Mouse (Mus musculus) adrenal gland, postnatal 25 days (tissue): ENCODE measurements around the gene Lhpp. TPM values are rescaled to one million over a fixed set of nuclear protein-coding genes. Genes with fewer than 3 reads are reported as not detected.
"Not testable (repeated sequence)": the region's sequence is repeated elsewhere in the genome, so short reads cannot be mapped to it uniquely, and the experiment has no call there.

Source experiments
- DNase-seq: peaks from one replicate; pipeline ENCODE4 v3.0.0; 2021; ENCODE audit warnings: mixed read lengths
- total RNA-seq: library from RNA; stranded (reverse); gene quantifications from 2 replicates; pipeline ENCODE4 v1.2.3, GENCODE M21; 2021

Gene Lhpp
- total RNA-seq, 1 experiment from 2014 or later, result 32.1 TPM

DNA sequence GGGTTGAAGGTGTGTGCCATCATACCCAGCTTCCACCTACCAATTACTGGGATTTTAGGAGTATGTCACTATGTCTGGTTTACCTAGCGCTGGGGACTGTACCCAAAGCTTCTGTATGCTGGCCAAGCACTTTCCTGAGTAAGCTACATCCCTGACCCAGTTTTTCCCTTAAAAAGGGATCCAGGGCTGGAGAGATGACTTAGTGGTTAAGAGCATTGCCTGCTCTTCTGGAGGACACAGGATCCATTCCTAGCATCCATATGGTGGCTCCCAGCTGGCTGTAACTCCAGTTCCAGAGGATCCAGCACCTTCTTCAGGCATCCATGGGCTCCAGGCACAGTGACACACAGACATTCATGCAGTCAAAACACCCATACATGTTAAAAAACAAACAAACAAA lies 36.1 kb downstream of the Lhpp start:
- no peak for DNase-seq

DNA sequence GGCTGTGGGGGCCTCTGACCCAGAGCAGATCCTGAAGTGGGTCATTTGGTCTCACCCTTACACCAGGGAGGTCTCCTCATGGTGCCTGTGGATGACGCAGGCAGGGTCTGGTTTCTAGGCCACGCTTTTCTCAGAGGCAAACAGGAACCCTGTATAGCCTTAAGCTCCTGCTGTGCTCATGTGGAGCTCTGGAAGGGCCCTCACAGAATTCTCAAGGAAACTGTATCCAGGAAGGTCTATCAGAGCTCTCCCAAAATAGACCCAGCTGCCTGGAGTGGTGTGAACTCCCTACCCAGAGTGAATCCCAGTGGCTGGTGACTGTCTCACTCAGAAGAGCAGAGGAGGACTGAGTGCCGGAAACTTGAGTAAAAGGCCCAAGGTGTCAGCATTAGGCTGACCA lies 44.0 kb downstream of the Lhpp start:
- no peak for DNase-seq

DNA sequence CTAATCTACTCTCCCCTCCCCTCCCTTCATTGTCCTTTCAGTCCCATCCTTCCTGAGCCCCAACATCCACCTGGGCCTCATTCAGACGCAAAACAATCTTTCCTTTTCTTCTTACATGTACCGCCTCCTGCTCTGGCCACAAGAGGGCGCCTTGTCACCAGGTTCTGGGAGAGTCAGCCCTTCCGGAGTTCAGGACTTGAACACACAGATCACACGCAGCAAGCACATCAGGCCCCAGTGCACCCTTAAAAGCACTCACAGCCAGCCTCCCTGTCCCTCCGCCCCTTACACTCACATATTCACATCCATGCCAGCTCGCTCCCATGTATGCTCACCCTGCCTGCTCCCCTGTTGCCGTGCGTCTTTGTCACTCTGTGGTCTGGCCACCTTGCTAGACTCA lies 45.6 kb downstream of the Lhpp start:
- DNase-seq, result peak; percentile 91

DNA sequence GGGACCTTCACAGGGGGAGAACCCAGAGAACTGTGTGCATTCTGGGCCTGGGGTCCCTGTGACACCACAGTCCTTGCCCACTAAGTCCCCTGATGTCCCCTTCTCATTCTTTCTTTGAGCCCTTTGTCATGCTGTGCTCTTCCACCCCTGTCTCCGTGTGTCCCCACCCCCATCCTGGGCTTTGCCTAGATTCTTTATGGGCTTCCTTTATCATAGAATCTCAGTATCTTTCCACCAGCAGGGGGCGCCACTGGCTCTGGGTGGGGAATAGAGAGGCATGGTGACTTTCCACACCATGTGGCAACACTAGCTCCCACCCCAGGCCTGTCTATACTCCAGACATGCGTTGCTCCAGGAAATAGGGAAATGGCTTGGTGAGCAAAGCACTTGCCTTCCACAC lies 46.1 kb downstream of the Lhpp start:
- DNase-seq, result peak; percentile 95

DNA sequence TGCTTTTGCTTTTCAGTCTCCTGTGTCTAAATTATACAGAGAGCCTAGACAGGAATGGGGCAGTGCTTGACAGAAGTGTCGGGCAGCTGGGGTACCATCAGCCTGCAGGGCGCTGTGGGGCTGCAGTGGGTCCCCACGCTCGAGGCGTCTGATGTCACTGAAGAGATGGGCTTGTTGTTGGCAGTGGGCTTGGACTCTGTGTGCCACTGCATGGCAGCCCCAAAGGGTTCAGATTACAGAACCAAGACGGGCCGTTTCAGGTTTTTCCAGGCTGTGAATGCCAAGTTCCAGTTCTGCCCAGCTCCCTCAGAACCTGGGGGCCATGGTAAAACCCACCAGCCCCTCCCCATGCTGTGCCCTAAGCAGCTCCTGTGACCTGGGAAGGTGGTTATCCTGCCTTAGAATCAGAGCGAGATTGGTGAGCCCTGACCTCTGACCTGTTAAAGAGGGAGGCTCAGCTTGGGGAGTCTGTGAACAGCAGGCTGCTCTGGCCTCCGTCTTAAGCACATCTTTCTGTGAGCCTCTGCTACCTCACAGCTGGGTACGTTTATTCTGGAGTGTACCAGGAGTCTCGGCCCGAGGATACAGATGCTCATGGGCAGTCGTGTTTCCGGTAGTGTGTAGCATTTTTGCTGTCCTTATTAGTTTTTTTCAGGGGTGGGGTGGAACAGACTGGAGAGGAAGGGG lies 47.1 kb downstream of the Lhpp start:
- DNase-seq, result no peak

DNA sequence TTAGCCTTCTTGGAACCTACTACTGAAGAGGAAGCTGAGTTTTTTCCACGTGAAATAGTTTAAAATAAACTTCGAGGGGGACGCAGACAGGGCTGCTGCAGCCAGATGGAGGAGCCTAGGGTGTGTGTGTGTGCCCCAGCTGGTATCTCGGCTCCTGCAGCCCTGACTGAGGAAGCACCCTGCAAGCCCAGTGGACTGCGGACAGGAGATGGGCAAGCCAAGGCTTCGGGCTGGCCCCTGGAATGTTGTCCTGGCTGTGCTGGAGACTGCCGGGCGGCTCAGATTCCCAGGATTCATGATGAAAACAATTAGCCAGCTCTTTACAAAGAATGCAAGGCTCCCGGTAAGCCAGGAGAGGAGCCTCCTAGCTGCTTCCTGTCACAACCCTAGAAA lies 47.6 kb downstream of the Lhpp start:
- no peak for DNase-seq

DNA sequence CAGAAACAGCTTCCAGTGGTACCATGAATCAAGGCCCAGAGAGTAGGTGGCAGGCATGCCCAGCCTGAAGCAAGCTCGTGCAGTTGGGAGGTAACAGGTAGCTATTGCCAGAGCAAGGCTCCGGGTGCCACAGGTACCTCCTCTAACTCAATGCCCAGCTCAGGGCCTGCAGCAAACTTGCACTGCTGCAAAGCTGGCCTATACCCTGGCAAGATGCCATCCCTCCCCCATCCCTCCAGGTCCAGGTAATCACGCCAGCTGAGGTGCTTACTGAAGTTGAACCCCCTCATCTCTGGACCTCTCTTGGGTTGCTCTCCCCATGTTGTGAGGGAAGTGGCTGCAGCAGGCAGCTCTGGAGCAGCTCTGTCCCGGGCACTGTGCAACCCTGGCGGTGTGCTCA lies 48.2 kb downstream of the Lhpp start:
- DNase-seq, result no peak

DNA sequence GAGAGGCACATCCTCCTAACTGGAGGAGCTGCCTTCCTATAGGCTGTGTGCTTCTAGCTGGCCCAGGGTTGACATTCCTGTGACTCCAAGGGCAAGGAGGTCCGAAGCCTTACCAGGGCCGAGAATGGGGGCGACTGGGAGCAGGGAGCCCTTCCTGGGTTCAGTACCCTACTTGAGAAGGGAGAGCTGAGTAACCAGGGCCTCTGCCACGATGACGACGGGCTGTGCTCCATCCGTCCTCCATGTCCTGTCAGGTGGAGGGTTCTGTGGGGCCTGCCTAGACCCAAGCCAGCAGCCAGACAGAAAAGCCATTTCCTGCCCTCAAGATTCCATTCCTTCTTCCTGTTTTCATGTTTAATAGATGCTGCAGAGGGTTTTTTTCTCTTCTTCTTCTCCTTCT lies 49.2 kb downstream of the Lhpp start:
- no peak for DNase-seq

DNA sequence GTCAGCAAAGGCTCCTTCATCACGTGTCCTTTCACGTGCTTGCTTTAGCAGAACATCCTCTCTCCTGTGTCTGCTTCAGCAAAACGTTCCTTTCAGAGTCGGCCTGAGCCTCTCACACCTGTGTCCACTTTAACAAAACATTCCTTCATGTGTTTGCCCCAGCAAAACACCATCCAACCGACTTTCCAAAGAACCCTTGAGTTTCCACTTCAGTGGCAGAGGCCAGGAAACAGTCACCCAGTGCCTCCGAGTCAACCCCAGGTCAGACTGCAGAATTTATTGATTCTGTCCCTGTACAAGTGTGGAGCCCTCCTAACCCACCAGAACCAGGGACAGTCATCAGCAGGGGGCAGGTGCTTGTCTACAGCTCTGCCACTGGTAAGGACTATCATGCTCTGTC lies 52.4 kb downstream of the Lhpp start:
- DNase-seq, result not testable (repeated sequence)

DNA sequence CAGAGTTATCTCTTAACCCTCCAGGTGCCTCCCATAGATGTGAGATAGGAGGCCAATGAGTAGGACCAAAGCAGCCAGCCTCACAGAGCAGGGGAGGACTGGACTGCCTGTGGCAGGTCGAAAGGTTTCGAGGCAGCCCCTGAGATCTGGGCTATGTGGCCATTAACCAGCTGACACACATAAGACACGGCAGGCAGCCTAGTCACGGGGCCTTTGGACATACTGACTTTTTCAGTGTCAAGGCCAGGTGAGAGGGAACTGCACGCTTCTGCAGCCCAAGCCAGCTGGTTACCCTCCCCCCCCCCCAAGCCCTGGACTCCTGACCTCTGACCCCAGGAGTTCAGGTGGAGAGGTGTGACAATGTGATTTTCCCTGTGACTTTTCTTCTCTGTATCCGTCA lies 54.4 kb downstream of the Lhpp start:
- DNase-seq, result no peak

DNA sequence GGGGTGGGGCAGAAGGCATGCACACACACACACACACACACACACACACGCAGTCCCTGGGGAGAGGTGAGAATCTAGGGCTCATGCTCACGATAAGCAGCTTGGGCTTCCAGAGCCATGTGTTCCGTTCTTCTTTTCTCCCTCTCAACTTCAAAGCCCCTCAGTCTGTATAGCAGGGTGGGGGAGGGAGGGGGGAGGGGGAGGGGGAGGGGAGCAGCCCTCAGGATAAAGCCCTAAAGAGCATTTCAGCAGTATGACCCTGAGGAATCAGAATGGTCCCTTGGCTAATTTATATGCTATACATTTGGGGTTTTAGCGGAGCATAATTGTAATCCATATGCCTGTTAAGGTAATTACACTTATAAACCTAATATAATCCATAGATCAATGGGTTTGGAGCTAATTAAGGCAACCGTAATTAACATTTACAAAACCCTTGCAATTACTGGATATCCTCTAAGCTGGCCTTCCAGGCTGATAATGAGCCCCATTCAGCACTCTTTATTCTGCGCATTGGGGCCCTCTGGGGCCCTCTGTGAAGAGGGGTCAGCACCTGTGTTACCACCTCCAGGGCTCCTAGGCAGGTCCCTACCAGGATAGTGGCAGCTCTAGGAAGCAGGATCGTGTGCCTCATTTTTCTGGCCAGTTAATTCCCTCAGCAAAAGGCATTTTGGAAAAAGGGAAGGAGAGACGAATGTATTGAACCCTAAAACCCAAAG lies 55.4 kb downstream of the Lhpp start:
- no peak for DNase-seq

DNA sequence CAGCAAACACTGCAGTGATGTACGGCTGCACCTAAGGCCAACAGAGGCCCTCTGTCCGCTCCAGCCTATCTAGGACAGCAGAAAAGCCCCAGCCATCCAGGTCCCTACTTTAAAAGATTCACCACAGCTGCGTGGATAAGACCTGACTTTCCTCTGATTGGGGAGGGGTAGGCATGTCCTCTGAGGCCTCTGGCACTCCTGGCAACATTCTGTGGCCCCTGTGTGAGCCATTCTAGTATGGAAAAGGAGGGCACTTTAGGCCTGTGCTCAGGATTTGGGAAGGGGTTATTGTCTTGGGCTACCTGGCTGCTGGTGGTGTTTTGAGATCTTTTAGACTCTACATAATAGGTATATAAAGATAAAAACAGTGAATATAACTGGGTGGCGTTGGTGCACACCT lies 56.1 kb downstream of the Lhpp start:
- DNase-seq, result no peak

DNA sequence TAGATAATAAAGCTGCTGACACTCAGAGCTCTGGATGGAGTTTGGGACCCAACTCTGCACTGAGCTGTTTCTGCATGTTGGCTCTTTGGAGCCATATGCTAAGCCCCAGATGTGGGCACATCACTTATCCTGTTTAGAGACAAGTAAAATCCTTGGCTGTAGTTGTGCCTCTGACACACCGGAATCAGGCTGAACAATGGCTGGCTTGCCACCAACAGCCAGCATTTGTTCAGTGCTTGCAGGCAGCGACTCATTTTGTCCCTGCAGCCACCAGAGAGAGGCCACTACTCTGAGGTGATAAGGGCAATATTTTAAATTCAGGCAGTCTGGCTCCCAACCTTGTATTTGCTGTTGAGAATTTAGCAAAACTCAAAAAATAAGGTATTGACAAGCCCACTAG lies 58.2 kb downstream of the Lhpp start:
- peak; percentile 24 for DNase-seq

DNA sequence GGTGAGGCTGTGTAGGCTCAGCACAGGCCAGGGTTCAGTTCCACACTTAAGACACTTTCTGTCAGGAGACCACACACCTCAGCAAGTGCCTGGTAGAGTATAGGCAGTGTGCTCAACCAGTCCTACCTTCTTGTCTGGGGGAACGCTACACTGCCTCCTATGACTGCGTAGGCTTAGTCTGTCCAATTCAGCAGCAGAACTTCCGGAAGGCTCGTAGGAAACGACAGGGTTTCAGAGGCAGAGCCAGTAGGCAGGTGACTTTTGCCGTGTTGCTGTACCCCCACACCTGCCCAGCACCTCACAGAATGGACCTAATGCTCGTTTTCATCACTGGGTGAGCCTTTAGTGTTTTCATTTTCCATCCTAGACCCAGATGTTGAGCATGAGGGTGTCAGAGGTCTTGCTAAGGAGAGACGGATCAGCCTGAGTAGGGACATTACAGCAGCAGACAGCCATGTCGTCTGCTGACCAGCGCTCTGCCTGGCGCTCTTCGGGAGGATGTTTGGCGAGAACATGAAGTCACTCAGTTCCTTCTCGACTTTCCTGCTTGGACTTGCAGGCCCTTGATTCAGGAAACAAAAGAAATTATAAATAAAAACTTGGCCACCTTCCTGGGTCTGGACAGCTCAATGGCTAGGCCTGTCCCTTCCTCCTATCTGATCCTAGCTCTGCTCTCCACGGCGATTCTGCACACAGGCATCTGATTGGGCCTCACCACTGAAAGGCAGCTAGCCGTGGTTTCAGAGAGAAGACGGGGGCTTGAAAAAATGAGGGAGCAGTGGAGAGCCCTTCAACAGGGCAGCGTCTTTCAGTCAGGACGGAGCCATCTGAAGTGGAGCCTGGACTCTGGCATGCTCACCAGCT lies 59.8 kb downstream of the Lhpp start:
- no peak for DNase-seq

DNA sequence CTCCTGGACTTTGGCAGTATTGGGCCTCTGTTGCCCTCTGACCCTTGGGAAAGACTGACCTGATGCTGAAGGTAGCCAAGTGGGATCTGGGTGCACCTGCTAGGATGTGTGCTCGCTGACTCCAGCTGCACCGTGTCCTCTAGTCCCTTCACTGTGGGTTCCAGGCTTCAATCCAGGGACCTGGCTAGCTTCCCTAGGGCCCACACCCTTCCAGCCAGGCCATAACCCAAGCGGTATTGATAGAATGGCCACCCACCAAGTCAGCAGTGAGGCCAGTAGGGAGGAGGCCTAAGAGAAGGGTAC lies 60.4 kb downstream of the Lhpp start:
- peak; percentile 23 for DNase-seq

DNA sequence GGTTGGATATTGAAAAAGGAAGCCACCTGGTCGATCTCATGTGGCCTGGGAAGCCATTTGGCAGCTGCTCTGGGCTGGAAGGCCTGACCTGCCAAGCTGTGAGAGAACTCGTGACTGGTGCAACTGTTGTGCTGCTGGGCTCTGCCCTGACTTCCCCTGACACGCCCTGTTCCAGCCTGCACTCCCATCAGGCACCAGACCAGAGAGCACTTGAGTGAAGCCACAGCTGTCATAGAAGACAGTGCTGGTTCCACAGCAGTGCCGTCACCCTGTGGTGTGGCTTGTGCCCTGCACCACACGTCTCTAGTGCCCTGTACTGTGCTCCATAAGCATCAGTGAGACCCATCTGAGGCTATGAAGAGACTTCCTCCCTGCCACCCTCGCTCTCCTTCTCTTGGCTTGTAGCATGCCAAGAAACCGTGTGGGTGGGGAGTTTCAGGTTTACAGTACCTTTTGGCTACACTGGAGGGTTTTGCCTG lies 62.1 kb downstream of the Lhpp start:
- DNase-seq, result peak; percentile 35

DNA sequence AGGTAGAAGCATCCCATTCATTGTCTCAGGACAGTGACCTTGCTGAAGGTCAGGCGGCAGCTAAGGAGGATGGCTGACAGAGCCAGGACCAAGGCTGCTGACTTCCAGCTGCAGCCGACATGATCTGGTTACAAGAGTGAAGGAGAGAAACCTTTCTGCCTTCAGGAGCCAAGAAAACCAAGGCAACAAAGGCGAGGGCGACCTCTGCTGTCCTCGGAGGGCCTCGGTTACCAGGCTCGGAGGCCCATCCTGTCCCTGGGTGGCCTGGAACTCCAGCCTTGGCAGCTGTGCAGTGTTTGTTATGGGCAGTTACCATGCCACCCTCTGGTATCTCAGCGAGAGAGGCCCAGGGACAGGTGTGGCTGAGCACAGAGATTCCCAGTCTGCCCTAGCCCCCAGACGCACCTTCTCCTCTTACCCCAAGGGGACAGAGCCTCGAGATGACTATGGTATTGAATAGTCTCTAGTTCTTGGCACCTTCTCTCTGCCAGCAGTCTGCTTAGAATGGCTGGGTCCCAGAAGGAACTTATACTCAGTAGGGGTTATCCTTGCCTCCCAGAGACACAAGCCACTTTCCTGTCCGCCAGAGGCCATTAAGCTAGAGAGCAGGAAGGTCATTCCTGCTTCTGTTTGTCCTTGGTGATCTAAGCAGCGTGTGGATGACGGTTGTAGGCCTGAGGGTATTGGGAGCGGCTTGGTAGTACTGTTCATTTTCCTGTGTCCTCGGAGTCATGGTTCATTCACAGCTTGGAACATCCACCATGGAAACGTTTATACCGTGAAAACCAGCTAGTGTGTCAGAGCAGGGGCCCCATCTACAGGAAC lies 63.7 kb downstream of the Lhpp start:
- DNase-seq, result peak; percentile 46

DNA sequence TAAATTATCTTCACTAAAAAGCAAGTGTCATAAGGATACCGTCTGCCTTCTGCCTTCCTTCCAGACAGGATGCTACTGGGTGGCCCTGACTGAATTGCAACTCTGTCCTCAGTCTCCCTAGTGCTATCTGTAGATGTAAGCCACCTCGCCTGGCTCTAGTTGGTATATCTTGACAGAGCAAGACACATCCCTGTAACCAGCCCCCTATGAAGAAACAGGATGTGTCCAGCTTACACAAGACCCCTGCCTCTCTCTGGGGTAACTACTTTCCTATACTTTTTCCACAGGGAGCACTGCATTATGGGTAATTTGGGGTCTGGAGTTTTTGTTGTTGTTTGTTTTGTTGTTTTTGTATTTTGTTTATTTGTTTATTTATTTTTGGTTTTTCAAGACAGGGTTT lies 65.5 kb downstream of the Lhpp start:
- no peak for DNase-seq

DNA sequence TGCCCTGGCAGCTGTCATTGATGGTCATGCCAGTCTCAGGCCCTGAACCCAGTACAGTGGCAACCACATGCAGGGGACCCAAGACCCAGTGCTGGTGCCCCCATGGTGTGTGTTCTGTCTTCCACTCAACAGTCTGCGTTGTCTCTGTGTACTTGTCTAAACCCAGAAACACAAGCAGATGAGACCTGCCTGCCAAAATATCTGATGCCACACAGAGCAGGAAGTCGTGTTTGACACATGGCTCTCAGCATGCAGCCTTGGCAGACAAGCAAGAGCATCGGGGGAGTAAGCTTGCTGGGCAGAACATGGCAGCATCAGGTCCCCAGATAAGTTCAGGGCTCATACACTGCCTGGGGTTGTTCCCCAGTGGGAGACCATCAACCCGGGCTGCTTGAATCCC lies 68.7 kb downstream of the Lhpp start:
- DNase-seq, result no peak

DNA sequence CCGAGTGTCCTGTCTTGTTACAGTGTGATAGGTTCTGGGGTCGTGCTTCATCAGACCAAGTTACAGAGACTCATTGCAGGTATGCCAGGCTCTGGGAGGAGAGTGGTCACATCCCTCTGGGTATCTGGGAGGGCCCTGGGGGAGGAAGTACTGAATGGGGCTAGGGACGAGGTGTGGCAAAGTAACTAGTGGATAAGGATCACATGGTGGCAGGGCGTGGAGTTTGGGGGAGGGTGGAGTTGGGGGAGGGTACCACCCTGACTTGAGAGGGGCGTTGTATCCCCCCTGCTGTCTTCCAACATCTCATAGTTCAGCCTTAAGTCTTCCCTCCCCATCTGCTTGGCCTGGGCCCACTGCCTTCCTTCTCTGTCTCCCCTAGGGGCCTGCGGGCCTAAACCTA lies 69.1 kb downstream of the Lhpp start:
- no peak for DNase-seq

DNA sequence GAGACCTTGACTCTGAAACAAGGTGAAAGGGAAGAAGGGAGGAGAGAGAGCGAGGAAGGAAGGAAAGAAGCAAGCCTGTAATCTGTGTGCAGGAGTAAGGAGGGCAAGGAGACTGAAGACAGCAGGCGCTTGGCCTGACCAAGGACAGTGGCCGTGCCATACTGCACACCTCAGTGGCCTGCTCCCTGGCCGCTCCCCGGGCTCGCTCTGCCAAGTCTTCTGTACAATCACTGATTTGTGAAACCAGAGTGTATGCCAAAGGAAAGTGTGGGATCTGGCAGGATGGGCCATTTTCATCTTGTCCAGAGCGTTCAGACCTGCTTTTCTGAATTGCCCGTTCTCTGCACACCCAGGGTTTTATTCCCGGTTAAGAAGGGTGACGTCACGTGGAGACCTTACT lies 70.9 kb downstream of the Lhpp start:
- DNase-seq, result no peak

DNA sequence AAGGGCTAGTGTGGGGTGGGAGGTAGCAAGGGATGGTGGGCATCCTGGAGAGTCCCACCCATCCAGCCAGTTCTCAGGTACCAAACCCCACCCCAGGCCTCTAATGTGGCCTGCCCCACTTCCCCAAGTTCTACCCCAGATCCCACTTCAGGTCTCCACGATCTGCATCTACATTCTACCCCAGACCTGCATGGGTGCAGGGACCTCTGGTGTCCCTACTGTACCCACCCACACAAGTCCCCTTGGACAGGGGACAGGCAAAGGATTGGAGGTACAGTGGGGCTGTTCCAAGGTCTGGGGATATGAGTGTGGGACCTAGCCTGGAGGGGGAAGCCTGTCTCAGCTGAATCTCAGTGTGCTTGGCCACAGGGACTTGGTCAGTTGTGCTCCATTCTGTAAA lies 71.4 kb downstream of the Lhpp start:
- no peak for DNase-seq

DNA sequence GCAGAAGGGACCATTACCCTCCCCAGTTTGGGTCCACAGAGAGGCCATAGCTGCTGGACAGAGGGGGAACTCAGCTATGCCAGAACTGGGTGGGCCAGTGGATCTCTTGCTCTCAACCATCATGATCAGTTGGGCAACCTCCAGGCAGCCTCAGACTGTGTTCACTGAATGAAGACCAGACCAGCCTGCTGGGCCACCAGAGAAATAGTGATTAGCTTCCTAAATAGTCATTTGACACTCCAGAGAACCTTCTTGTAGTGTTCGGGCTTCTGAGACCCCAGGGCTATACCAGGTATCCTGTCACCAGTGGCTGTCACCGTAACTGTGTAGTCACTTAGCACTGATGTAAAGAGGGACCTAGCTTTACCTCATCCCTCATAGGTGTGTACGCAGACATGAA lies 71.9 kb downstream of the Lhpp start:
- DNase-seq, result no peak
